Mouse (Mus musculus): Measurements from ENCODE around the gene Atp1b1. TPM values are rescaled to one million over a fixed set of nuclear protein-coding genes. Genes with fewer than 3 reads are reported as not detected.

The Atp1b1 gene
- total RNA-seq, 2 experiments from 2014 or later, result 1,624 to 1,674 TPM

GRCm38 (mm10) chr1:164434049-164434448 is 24.1 kb downstream of the Atp1b1 start:
- DNase-seq (ENCODE audit: extremely low spot score in 1 of 2, low spot score in 2 of 2), result no peak
- intact Hi-C loops (cut with DNase I), result no loop called here
- H3K27ac ChIP-seq, result no peak overlapping the region
- no peak for TF ChIP-seq CTCF (IDR thresholded peaks at IDR 0.05)
- no peak overlapping the region for H3K4me3 ChIP-seq

DNA sequence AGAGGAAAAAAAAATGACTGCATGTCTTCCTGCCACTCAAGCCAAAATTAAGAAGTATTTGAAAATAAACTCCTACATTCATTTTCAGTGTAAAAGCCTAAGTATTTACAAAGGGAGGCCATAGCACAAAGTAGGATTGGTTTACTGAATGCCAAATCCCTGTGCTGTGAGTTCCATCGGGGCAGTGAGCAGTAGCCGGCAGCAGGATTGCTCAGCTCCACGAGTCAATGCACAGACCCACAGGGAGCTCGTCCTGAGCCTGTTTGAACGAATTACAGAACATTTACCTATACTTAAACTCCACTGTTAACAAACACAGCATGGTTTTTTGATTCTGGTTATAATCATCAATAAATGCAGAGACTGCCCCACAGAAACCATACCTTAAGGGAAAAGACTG is 25.5 kb downstream of the Atp1b1 start:
- intact Hi-C loops (cut with DNase I), result no loop called here
- DNase-seq (ENCODE audit: extremely low spot score in 1 of 2, low spot score in 2 of 2), result no peak
- no peak for TF ChIP-seq CTCF (IDR thresholded peaks at IDR 0.05)
- Histone ChIP-seq H3K27ac (no peak overlapping the region), H3K4me3 (no peak overlapping the region)

GRCm38 (mm10) chr1:164428644-164429043 is 29.5 kb downstream of the Atp1b1 start:
- DNase-seq (ENCODE audit: extremely low spot score in 1 of 2, low spot score in 2 of 2), result no peak
- no peak overlapping the region for H3K27ac ChIP-seq
- intact Hi-C loops (cut with DNase I), result loop anchor here (5.0 kb wide), 1 partner anchor 61 kb away; no protein-coding TSS in a partner anchor
- TF ChIP-seq CTCF (IDR thresholded peaks at IDR 0.05), result no peak
- H3K4me3 ChIP-seq, result no peak overlapping the region

DNA sequence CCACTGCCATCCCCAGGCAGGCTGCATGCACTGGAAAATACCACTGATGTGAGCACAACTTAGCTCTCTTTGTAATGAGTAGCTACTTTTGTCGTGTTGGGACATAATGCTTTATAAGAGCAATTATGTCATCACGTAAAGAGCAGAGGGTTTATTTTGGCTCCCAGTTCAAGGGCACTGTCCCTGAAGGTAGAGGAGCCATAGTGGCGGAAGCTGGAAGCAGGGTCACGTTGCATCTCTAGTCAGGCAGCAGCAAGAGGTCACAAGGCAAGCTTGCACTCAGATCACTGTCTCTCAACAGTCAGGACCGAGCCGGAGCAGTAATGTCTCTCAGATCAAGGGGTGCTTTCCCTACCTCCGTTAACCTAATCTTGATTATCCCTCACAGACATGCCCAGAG is 30.4 kb downstream of the Atp1b1 start:
- intact Hi-C loops (cut with DNase I), result loop anchor here (5.0 kb wide), 1 partner anchor 60 kb away; no protein-coding TSS in a partner anchor
- no peak for TF ChIP-seq CTCF (IDR thresholded peaks at IDR 0.05)
- no peak for DNase-seq (ENCODE audit: extremely low spot score in 1 of 2, low spot score in 2 of 2)
- H3K4me3 ChIP-seq, result no peak overlapping the region
- no peak overlapping the region for H3K27ac ChIP-seq

DNA sequence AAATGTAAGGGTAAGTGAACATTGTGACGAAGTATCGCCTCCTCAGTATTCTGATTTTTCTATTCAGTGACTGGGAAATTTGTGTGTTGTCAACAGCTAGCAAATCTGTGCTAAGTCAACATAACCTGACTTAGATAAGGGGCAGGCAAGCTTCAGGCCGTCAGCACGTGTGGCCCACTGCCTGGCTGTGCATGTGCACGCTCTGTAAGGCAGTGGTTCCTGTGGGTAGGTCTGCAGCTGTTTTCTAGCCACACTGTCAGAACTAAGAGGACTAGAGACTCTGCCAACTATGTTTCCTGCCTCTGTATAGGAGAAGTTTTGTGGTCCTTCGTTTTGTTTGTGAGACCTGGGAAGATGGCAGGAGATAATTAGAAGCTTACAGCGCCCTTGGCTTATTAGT is 31.9 kb downstream of the Atp1b1 start:
- no peak for TF ChIP-seq CTCF (IDR thresholded peaks at IDR 0.05)
- H3K27ac ChIP-seq, result no peak overlapping the region
- no peak overlapping the region for H3K4me3 ChIP-seq
- intact Hi-C loops (cut with DNase I), result loop anchor here (5.0 kb wide), 1 partner anchor 59 kb away; no protein-coding TSS in a partner anchor
- no peak for DNase-seq (ENCODE audit: extremely low spot score in 1 of 2, low spot score in 2 of 2)

GRCm38 (mm10) chr1:164420623-164421354 is 37.4 kb downstream of the Atp1b1 start:
- no peak for TF ChIP-seq CTCF (IDR thresholded peaks at IDR 0.05)
- Histone ChIP-seq H3K4me3 (no peak overlapping the region), H3K27ac (no peak overlapping the region)
- no peak for DNase-seq (ENCODE audit: extremely low spot score in 1 of 2, low spot score in 2 of 2)
- intact Hi-C loops (cut with DNase I), result no loop called here

DNA sequence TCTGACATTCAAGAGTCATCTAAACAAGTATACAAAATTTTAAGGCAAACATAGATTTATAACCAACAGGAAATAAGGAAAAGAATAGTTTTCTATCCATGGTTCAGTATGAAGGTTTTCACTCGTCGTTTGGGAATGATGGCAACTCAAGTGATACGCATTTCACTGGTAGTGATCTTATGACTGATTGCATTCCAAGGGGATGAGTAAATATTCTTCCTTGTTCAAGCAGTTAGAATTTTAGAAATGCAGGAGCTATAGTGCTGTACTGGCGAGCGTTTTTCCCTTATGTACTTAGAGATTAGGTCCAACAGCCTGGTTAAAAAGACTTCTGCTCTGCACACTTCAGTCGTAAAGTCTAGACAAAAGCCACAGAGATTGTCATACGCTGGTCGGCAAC is 38.8 kb downstream of the Atp1b1 start:
- no peak overlapping the region for H3K4me3 ChIP-seq
- TF ChIP-seq CTCF (IDR thresholded peaks at IDR 0.05), result no peak
- DNase-seq (ENCODE audit: extremely low spot score in 1 of 2, low spot score in 2 of 2), result no peak
- intact Hi-C loops (cut with DNase I), result no loop called here
- no peak overlapping the region for H3K27ac ChIP-seq

DNA sequence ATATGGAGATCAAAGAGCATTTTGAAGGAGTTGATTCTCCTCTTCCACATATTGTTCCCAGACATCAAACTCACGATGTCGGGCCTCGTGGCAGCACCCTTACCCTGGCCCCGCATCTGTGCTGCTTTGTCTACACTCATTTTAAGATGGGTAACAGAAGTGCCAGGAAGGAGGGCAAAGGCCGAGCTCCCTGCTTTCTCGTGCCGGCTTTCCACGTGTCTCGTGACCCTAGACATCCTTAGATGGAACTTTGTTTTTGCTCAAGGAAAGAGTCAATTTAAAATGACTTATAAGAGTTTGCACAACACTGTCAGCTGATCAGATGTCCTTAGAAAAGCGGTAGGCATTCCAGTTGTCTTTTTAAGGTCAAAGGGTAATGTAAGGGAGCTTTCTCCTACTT is 39.8 kb downstream of the Atp1b1 start:
- no peak overlapping the region for H3K27ac ChIP-seq
- no peak overlapping the region for H3K4me3 ChIP-seq
- DNase-seq (ENCODE audit: extremely low spot score in 1 of 2, low spot score in 2 of 2), result no peak
- intact Hi-C loops (cut with DNase I), result no loop called here
- TF ChIP-seq CTCF (IDR thresholded peaks at IDR 0.05), result no peak

DNA sequence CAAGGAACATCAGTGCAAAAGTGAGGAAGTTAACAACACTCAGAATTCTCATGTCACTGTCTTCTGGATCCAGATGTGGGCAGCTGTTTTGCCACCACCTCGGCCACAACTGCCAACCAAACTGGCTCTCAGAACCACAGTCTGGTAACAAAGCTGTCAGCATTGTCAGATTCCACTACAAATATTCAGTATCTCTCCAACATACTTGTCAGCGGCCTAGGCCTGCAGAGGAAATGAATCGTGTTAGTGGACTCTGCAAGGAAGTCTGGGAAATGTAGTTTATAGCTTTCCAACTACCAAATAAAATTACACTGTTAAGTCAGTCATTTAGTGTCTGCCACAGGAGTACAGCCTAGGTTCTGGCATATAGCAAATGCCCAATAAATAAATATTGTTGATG is 40.6 kb downstream of the Atp1b1 start:
- intact Hi-C loops (cut with DNase I), result no loop called here
- DNase-seq (ENCODE audit: extremely low spot score in 1 of 2, low spot score in 2 of 2), result no peak
- no peak for TF ChIP-seq CTCF (IDR thresholded peaks at IDR 0.05)

DNA sequence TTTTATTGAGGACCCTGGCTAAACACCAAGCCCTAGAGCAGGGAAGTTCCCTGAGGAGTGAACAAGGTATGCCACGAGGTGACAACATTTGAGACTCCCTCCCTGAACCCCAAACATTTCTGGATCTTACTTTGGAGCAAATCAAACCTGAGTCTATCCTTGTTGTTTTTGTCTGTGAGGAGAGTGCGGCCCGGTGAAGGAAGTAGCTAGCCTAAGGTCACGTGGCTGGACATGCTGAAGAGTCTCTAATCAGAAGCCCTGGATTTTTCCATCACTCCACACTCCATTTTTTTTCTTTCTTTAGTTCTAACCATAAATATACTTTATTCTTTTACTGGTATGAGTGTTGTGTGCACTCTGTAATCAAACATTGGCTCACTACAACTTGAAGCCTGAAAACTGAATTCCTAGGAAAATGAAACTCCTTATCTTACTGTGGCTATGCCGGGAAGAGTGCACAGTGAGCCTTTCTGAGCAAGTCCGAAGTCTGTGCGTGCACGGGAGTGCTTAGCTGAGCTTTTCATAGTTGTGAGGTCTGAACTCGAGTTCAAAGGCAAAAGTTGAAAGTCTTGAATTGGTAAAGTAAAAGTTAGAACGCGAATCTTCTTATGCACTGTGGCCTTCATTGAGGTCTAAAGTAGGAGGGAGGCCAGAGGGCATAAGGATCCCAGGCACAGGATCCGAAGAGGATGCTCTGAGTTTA is 41.3 kb downstream of the Atp1b1 start:
- no peak overlapping the region for H3K27ac ChIP-seq
- DNase-seq (ENCODE audit: extremely low spot score in 1 of 2, low spot score in 2 of 2), result no peak
- intact Hi-C loops (cut with DNase I), result no loop called here
- no peak for TF ChIP-seq CTCF (IDR thresholded peaks at IDR 0.05)
- no peak overlapping the region for H3K4me3 ChIP-seq

More for the DNA sequence above, 40.6 kb downstream of the Atp1b1 start:
- Histone ChIP-seq H3K4me3 (no peak overlapping the region), H3K27ac (no peak overlapping the region)

- Histone ChIP-seq H3K27ac (no peak overlapping the region), H3K4me3 (no peak overlapping the region)
- no peak for TF ChIP-seq CTCF (IDR thresholded peaks at IDR 0.05)
- no peak for DNase-seq (ENCODE audit: extremely low spot score in 1 of 2, low spot score in 2 of 2)
- intact Hi-C loops (cut with DNase I), result no loop called here
Measured at GRCm38 (mm10) chr1:164415347-164415751, 42.8 kb downstream of the Atp1b1 start.

GRCm38 (mm10) chr1:164413608-164414007 is 44.5 kb downstream of the Atp1b1 start:
- intact Hi-C loops (cut with DNase I), result no loop called here
- Histone ChIP-seq H3K27ac (no peak overlapping the region), H3K4me3 (no peak overlapping the region)
- TF ChIP-seq CTCF (IDR thresholded peaks at IDR 0.05), result no peak
- no peak for DNase-seq (ENCODE audit: extremely low spot score in 1 of 2, low spot score in 2 of 2)

Measured in left cerebral cortex, adult 2 months (tissue).